In the genomic region with DNA sequence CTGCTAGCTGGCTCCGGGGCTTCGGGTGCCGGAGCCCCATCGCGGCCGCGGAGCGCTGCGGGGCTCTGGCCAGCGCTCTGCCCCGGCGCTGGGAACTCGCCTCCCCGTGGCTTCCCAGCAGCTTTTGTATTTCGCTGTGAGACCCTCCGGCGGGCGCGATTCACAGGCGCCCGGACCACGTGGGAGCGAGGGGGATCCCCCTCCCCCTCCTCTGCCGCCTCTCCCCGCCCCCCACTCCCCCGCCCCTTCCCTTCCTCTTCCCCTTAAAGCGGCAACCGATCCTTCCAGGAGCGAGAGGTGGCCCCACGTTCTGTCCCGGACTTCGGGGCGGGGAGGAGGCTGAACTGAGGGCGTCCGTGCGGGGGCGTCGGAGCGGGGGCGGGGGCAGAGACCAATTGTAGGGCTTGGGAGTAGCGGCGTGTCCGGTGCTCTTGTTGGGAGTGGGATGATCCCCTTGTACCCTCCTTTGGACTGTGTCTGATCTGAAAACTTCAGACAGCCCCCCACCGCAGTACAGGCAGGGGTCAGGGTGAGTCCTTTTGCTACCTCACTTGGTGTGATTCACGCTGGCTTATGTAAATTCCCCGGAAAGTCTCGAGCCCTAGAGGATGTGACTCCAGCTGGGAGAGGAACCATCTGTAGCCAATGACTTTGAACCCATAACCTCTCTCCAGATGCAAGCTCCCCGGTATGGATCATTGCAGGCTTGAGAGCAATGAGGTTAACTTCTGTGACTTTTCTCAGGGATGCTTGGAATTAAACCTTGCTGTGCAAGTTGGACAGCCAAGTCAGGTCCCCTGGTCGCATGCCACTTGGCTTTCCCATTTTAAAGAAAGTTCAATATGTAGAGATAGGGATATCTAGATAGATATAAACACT, we compare ENCODE assay signal across 9 mouse cellular contexts. TPM values are rescaled to one million over a fixed set of nuclear protein-coding genes. Genes with fewer than 3 reads are reported as not detected.
DNase-seq lines count a peak whose midpoint lies in the region; ATAC-seq and TF ChIP-seq lines count a peak whose summit lies in the region.
"Had no signal": no experiment of that assay in that cellular context is flagged by ENCODE, and none has a peak within 500 bp of the region (broad histone marks: within the 10 kb centered on the region; RNA-seq: fewer than 3 reads in every experiment).

A gene (minus strand): TSS at position 829 of the 879 bp plus-strand sequence.

- H3K9ac ChIP-seq in forebrain, postnatal 0 days, result peak within 1 kb of the TSS; percentile 82
- H3K9ac ChIP-seq in lung, embryonic 16.5 days (ENCODE audit: low read length), result peak within 1 kb of the TSS; percentile 72

- H3K27me3 ChIP-seq in forebrain, postnatal 0 days (ENCODE audit: insufficient read depth, low read length), result no peaks in the 10 kb centered on the region
- H3K27me3 ChIP-seq in lung, embryonic 16.5 days (ENCODE audit: control insufficient read depth, insufficient read depth, low read depth, low read length), result no peaks in the 10 kb centered on the region; the same call in 1 of the 2 replicates

- WGBS in forebrain, postnatal 0 days, result 4% methylated on average over 46 of the region's 49 CpGs
- WGBS in lung, embryonic 16.5 days, result under 1% methylated on average over 36 of the region's 49 CpGs

- no peaks in the 10 kb centered on the region for H3K9me3 ChIP-seq in forebrain, postnatal 0 days (ENCODE audit: low read length)
- no peaks in the 10 kb centered on the region for H3K9me3 ChIP-seq in lung, embryonic 16.5 days (ENCODE audit: control insufficient read depth, low read length)

- DNase-seq in layer of hippocampus, adult 11-12 months (ENCODE audit: low spot score), result peak; percentile 8
- DNase-seq in layer of hippocampus, adult 9-10 months (ENCODE audit: low spot score), result no peak
- peak; percentile 41 for DNase-seq in cerebellum, adult 11 months
- peak; percentile 93 for DNase-seq in forebrain, postnatal 0 days
- peak; percentile 42 for DNase-seq in heart, postnatal 4 days
- peak; percentile 35 for DNase-seq in layer of hippocampus, adult 9-11 months
- peak; percentile 83 for DNase-seq in right cerebral cortex, postnatal 4 days

- ATAC-seq in forebrain, postnatal 0 days, result peak; percentile 84
- peak; percentile 69 for ATAC-seq in lung, embryonic 16.5 days (ENCODE audit: low read depth)

- peaks cover 3% of the 10 kb centered on the region; the same call in 1 of the 2 replicates for H3K4me1 ChIP-seq in forebrain, postnatal 0 days (ENCODE audit: insufficient read depth)
- H3K4me1 ChIP-seq in lung, embryonic 16.5 days (replicated peaks; ENCODE audit: control insufficient read depth, insufficient read depth, low read length), result peaks cover 12% of the 10 kb centered on the region

- H3K36me3 ChIP-seq in forebrain, postnatal 0 days (ENCODE audit: insufficient read depth), result no peaks in the 10 kb centered on the region
- no peaks in the 10 kb centered on the region for H3K36me3 ChIP-seq in lung, embryonic 16.5 days (ENCODE audit: control insufficient read depth, insufficient read depth, low read length)

- peak within 1 kb of the TSS; percentile 77 for H3K4me3 ChIP-seq in forebrain, postnatal 0 days (ENCODE audit: low read depth, low read length)
- H3K4me3 ChIP-seq in lung, embryonic 16.5 days (ENCODE audit: low read length), result peak within 1 kb of the TSS; percentile 69

- no peak for TF ChIP-seq CTCF in forebrain, postnatal 0 days (IDR thresholded peaks at IDR 0.05; ENCODE audit: low read depth)

- peak within 1 kb of the TSS; percentile 95 for H3K4me2 ChIP-seq in forebrain, postnatal 0 days (ENCODE audit: low read depth)
- peak within 1 kb of the TSS; percentile 99 for H3K4me2 ChIP-seq in lung, embryonic 16.5 days (ENCODE audit: low read depth, low read length)

- H3K27ac ChIP-seq in forebrain, postnatal 0 days (ENCODE audit: low read depth, low read length), result peak within 1 kb of the TSS; percentile 94
- H3K27ac ChIP-seq in lung, embryonic 16.5 days (ENCODE audit: low read length), result peak within 1 kb of the TSS; percentile 45; the same call in 1 of the 2 replicates

RNA-seq across cellular contexts. Expression of the gene that starts here (rescaled TPM):
- total RNA-seq in forebrain, postnatal 0 days (2014; rRNA removed), result 81.8 and 86.6 TPM in 2 replicates
- 38.2 and 38.9 TPM in 2 replicates for polyA plus RNA-seq in forebrain, postnatal 0 days (2015; fragmentation: Nextera tagmentation; extraction: Ambion mirVana)
- 1 to 10 TPM; 3.2 to 3.3 TPM for total RNA-seq in heart, postnatal 4 days (2021)
- polyA plus RNA-seq in lung, embryonic 16.5 days (2015; fragmentation: Nextera tagmentation; extraction: Ambion mirVana), result 2.7 TPM in 2 replicates
- total RNA-seq: neutrophil, adult 5-6 weeks had no signal

Comparison
In these comparisons a context has a peak if more than half of its experiments do, and no peak if none do; other contexts are left out.
1. RNA of the gene that starts here (total RNA-seq): 81.8 to 86.6 TPM in forebrain, postnatal 0 days; 3.2 to 3.3 TPM in heart, postnatal 4 days; every median in the first group is over 10 times any median in the second.
2. RNA of the gene that starts here (polyA plus RNA-seq): 38.2 to 38.9 TPM in forebrain, postnatal 0 days; 2.7 TPM in lung, embryonic 16.5 days; every median in the first group is over 10 times any median in the second.